Mouse (Mus musculus) cerebellum, adult 2 months (tissue): ENCODE measurements around the gene Gm47996.
"Not testable (repeated sequence)": the region's sequence is repeated elsewhere in the genome, so short reads cannot be mapped to it uniquely, and the experiment has no call there.

Experiments
- CTCF ChIP-seq: fragments of 200-500 bp; IDR thresholded peaks from 2 replicates; pipeline ENCODE4 v1.5.1; 2011; ENCODE audit warnings: low read depth, mild to moderate bottlenecking, control low read depth, low read length, moderate library complexity, borderline replicate concordance; ENCODE audit not compliant: insufficient read depth
- POLR2A ChIP-seq: fragments of 200-500 bp; IDR thresholded peaks from 2 replicates; pipeline ENCODE4 v1.6.1; 2011; ENCODE audit warnings: low read length, control low read depth, borderline replicate concordance; ENCODE audit not compliant: insufficient read depth

DNA sequence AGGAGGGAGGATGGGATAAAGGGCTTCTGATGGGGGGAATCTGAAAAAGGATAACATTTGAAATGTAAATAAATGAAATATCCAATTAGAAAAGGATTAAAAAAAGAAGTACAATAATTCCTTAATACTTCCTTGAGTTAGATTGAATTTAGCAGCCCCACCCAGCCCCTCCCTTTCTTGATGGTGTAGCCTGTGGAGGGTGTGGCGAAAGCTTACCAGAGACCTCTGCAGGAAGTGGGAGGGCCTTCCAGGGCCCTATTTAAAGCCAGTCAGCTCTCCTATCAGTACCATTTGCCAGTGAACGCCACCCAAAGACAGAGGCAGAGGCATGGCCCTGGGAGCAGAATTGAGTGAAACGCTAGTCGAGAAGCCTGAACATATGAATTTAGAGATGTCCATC lies 11.8 kb upstream of the Gm47996 start, which contains the start of gene Gm47995:
- not testable (repeated sequence) for TF ChIP-seq CTCF, POLR2A
